Mouse (Mus musculus) CH12.LX (cell line): ENCODE results near the gene Ttll13.

Experiments
- CHD2 ChIP-seq: IDR thresholded peaks from 2 replicates; pipeline ENCODE4 v1.6.1; 2011; ENCODE audit warnings: low read length, improper control_type of control experiment
- CTCF ChIP-seq, 2 experiments: IDR thresholded peaks in 1 of 2; conservative IDR thresholded peaks in 1 of 2; 2 replicates each; pipeline ENCODE4 v1.5.1; 2011 to 2012; ENCODE audit warnings: low read depth in 2 of 2, low read length in 2 of 2, improper control_type of control experiment in 1 of 2, inconsistent platforms in 1 of 2, mild to moderate bottlenecking in 1 of 2, moderate library complexity in 1 of 2
- E2F4 ChIP-seq: IDR thresholded peaks from 2 replicates; pipeline ENCODE4 v1.6.1; 2011; ENCODE audit warnings: low read depth, low read length, improper control_type of control experiment; ENCODE audit not compliant: insufficient replicate concordance
- GABPA ChIP-seq: IDR thresholded peaks from 2 replicates; pipeline ENCODE4 v1.6.1; 2012; ENCODE audit warnings: low read depth, low read length, improper control_type of control experiment, inconsistent platforms; ENCODE audit not compliant: insufficient replicate concordance
- KAT2A ChIP-seq: IDR thresholded peaks from 2 replicates; pipeline ENCODE4 v1.6.1; 2012; ENCODE audit warnings: low read length, improper control_type of control experiment, inconsistent platforms; ENCODE audit not compliant: insufficient replicate concordance
- MAFK ChIP-seq: IDR thresholded peaks from 2 replicates; pipeline ENCODE4 v1.6.1; 2011; ENCODE audit warnings: low read length, improper control_type of control experiment; ENCODE audit not compliant: insufficient replicate concordance
- MXI1 ChIP-seq: IDR thresholded peaks from 2 replicates; pipeline ENCODE4 v1.6.1; 2011; ENCODE audit warnings: mild to moderate bottlenecking, low read depth, low read length, improper control_type of control experiment
- MYC ChIP-seq: IDR thresholded peaks from 2 replicates; pipeline ENCODE4 v1.6.1; 2011; ENCODE audit warnings: low read depth, mild to moderate bottlenecking, improper control_type of control experiment, low read length
- PAX5 ChIP-seq: IDR thresholded peaks from 2 replicates; pipeline ENCODE4 v1.6.1; 2012; ENCODE audit warnings: low read length, inconsistent platforms, mixed read lengths
- POLR2A ChIP-seq: IDR thresholded peaks from 2 replicates; pipeline ENCODE4 v1.6.1; 2011; ENCODE audit warnings: low read depth, mild to moderate bottlenecking, improper control_type of control experiment, low read length
- RCOR1 ChIP-seq: conservative IDR thresholded peaks from 2 replicates; pipeline ENCODE4 v1.6.1; 2012; ENCODE audit warnings: low read depth, mild to moderate bottlenecking, inconsistent platforms, low read length, improper control_type of control experiment
- UBTF ChIP-seq: IDR thresholded peaks from 2 replicates; pipeline ENCODE4 v1.6.1; 2012; ENCODE audit warnings: low read depth, mild to moderate bottlenecking, inconsistent platforms, low read length, improper control_type of control experiment, moderate library complexity
- USF1 ChIP-seq: IDR thresholded peaks from 2 replicates; pipeline ENCODE4 v1.6.1; 2014; ENCODE audit warnings: low read depth, mild to moderate bottlenecking, inconsistent platforms, low read length, improper control_type of control experiment
- USF2 ChIP-seq: conservative IDR thresholded peaks from 2 replicates; pipeline ENCODE4 v1.6.1; 2011; ENCODE audit warnings: low read depth, low read length, improper control_type of control experiment

GRCm38 (mm10) chr7:80285725-80286124 lies 39.5 kb downstream of the Ttll13 start:
- no peak for TF ChIP-seq PAX5
- TF ChIP-seq POLR2A: no peak
- no peak for TF ChIP-seq CTCF (conservative IDR thresholded peaks at IDR 0.05 in 1 of 2, IDR thresholded peaks at IDR 0.05 in 1 of 2; ENCODE audit: low read depth in 2 of 2, low read length in 2 of 2)
- TF ChIP-seq MAFK: no peak
- no peak for TF ChIP-seq KAT2A
- no peak for TF ChIP-seq RCOR1
- no peak for TF ChIP-seq E2F4
- TF ChIP-seq MYC: no peak
- TF ChIP-seq UBTF: no peak
- TF ChIP-seq GABPA: no peak
- no peak for TF ChIP-seq USF2
- no peak for TF ChIP-seq CHD2
- no peak for TF ChIP-seq MXI1
- no peak for TF ChIP-seq USF1
